Mouse (Mus musculus) hindbrain, embryonic 11.5 days (tissue): Measurements from ENCODE around the gene Cavin2. TPM values are rescaled to one million over a fixed set of nuclear protein-coding genes. Genes with fewer than 3 reads are reported as not detected.

Experiments
- ATAC-seq: fragments of 200-750 bp; cut with Nextera tagmentation; 2 replicates; pipeline ENCODE4 v1.8.0; 2017; ENCODE audit warnings: mild to moderate bottlenecking, moderate TSS enrichment, moderate library complexity; ENCODE audit not compliant: low FRiP score
- DNase-seq: peaks from one replicate; pipeline ENCODE4 v3.0.0-alpha.2; 2015; ENCODE audit warnings: low spot score
- H3K27ac ChIP-seq: fragments of 300-500 bp; sonication (generic); 2 replicates; pipeline ENCODE4 v1.5.1; 2014; ENCODE audit warnings: mild to moderate bottlenecking, low read depth, low read length
- H3K27me3 ChIP-seq: fragments of 300-500 bp; sonication (generic); 2 replicates; pipeline ENCODE4 v1.6.1; 2014; ENCODE audit warnings: mild to moderate bottlenecking, low read length, moderate library complexity, mixed read lengths; ENCODE audit not compliant: control insufficient read depth, insufficient read depth
- H3K36me3 ChIP-seq: fragments of 300-500 bp; sonication (generic); 2 replicates; pipeline ENCODE4 v1.6.1; 2014; ENCODE audit warnings: mild to moderate bottlenecking, low read length, moderate library complexity, mixed read lengths; ENCODE audit not compliant: control insufficient read depth, insufficient read depth
- H3K4me1 ChIP-seq: fragments of 300-500 bp; sonication (generic); replicated peaks from 2 replicates; pipeline ENCODE4 v1.6.1; 2014; ENCODE audit warnings: low read length, mixed read lengths; ENCODE audit not compliant: control insufficient read depth, insufficient read depth
- H3K4me2 ChIP-seq: fragments of 300-500 bp; sonication (generic); replicated peaks from 2 replicates; pipeline ENCODE4 v1.6.1; 2014; ENCODE audit warnings: mild to moderate bottlenecking, low read depth, low read length
- H3K4me3 ChIP-seq: fragments of 300-500 bp; sonication (generic); 2 replicates; pipeline ENCODE4 v1.5.1; 2014; ENCODE audit warnings: low read depth, low read length
- H3K9ac ChIP-seq: fragments of 300-500 bp; sonication (generic); 2 replicates; pipeline ENCODE4 v1.6.1; 2014; ENCODE audit warnings: low read depth, low read length
- H3K9me3 ChIP-seq: fragments of 300-500 bp; sonication (generic); 2 replicates; pipeline ENCODE4 v1.6.1; 2016; ENCODE audit warnings: low read length; ENCODE audit not compliant: control insufficient read depth
- WGBS: fragments of 180-500 bp; shearing (Covaris S2); extraction: QIAGEN DNeasy Blood & Tissue Kit; methylation state at CpG from one replicate; pipeline ENCODE4 v1.1.7; 2014; 5-methylcytosine and 5-hydroxymethylcytosine counted together
- polyA plus RNA-seq: library from polyadenylated mRNA; unstranded; fragments of >200 nt; fragmentation: Nextera tagmentation; extraction: Ambion mirVana; gene quantifications from 2 replicates; pipeline ENCODE4 v1.2.1, GENCODE M21; 2014

The Cavin2 gene
- polyA plus RNA-seq, 1 experiment from 2014 or later: 4.5 TPM

DNA sequence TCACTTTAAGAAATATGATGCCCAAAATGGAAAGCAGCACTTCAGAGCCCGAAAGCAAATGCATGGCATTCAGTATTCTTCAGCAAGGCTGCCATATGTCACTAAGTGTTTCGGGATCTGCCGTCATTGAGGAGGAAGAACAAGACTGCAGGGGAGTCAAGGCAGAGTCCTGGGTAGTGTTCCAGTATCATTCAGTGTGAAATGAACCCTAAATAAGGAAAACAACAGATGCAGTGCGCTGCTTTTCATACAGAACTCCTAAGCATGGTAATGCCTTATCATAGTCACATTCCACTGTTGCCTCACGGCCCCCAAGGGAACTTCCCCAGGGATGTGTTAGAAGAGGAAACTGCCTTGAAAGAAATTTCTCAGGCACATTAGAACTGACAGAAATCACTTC, 21.8 kb upstream of the Cavin2 start:
- Histone ChIP-seq H3K27me3 (no peaks in the 10 kb centered on the region), H3K9ac (no peak overlapping the region), H3K4me3 (no peak overlapping the region), H3K27ac (no peak overlapping the region), H3K4me1 (no peaks in the 10 kb centered on the region), H3K36me3 (no peaks in the 10 kb centered on the region), H3K9me3 (no peaks in the 10 kb centered on the region), H3K4me2 (no peak overlapping the region)
- DNase-seq (peak; percentile 15), ATAC-seq (no peak)
- WGBS: 54% methylated on average over 5 of the region's 5 CpGs

DNA sequence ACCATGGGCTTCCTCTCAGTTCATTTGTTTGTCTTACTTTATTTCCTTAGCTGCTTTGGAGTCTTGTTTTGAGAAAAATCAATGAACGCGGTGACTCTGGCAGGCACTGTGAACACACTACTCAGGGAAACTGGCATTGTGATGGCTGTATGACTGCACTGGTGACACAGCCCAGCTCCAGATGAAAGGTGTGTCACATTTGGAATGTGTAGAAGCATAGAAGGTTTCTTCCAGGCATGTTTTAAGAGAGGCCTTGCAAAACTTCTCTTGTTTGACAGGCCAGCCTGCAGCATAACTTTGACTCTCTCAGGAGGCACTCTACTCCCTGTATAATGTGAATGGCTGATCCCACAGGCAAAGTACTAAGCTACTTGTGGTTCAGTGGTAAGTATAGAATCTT, 20.7 kb upstream of the Cavin2 start:
- DNase-seq (no peak), ATAC-seq (no peak)
- 85% methylated on average over 2 of the region's 2 CpGs for WGBS
- Histone ChIP-seq H3K4me1 (no peaks in the 10 kb centered on the region), H3K4me2 (no peak overlapping the region), H3K9me3 (no peaks in the 10 kb centered on the region), H3K36me3 (no peaks in the 10 kb centered on the region), H3K27me3 (no peaks in the 10 kb centered on the region), H3K4me3 (no peak overlapping the region), H3K27ac (no peak overlapping the region), H3K9ac (no peak overlapping the region)

DNA sequence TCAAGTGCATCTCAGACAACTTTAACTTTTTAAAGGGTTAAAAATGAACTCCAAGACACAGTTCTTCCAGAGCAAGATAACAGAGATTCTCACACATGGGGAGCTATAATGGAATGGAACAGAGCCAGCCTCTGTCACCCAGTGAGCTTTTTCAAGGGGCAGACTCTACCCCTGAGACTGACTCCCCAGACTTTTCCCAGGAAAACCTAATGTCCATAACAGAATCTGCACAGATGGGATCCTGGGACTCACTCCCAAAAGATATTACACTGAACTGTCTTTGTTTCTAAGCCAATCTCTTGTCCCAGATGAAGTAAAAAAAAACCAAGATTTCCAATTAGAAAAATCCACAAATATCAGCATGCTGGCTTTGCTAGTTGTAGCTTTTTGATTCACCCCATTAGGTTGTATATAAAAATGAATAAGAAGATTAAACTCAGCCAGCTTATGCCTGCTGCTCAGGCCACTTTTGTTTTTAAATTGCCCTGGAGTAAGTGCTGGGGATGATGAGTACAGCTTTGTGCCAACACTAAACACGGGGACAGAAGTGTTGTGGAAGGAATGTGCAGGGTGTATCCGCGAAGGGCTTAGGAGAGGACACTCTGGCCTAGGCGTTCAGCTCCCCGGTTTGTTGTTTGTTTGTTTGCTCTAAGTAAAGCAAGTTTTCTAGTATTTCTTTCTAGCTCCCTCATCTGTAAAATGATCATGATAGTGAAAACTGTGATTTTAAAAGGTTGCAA, 18.6 kb upstream of the Cavin2 start:
- Histone ChIP-seq H3K9me3 (no peaks in the 10 kb centered on the region), H3K27me3 (no peaks in the 10 kb centered on the region), H3K4me1 (no peaks in the 10 kb centered on the region), H3K27ac (no peak overlapping the region), H3K4me2 (no peak overlapping the region), H3K4me3 (no peak overlapping the region), H3K9ac (no peak overlapping the region), H3K36me3 (no peaks in the 10 kb centered on the region)
- WGBS: 77% methylated on average over 5 of the region's 5 CpGs
- DNase-seq (no peak), ATAC-seq (no peak)

DNA sequence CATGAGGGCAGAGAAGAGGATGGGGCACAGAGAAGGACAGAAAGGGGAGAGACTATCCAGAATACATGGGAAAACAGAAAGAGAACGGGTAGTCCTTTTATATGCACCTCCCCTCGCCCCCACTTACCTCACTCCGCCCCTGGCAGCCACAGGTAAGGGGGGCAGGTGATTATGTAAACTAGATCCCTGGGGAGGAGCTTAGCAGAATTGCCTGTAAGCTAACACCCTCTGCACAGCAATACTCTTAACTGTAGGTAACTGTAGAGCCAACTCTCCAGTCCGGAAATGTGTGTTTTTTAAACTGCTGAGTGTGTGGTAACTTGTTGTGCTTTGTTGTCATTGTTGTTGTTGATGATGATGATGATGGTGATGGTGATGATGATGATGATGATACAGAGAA, 17.1 kb upstream of the Cavin2 start:
- Histone ChIP-seq H3K4me2 (no peak overlapping the region), H3K9ac (no peak overlapping the region), H3K4me1 (no peaks in the 10 kb centered on the region), H3K9me3 (no peaks in the 10 kb centered on the region), H3K27ac (no peak overlapping the region), H3K4me3 (no peak overlapping the region), H3K27me3 (no peaks in the 10 kb centered on the region), H3K36me3 (no peaks in the 10 kb centered on the region)
- no peak for DNase-seq
- ATAC-seq: no peak
- WGBS: 51% methylated on average over 4 of the region's 4 CpGs

DNA sequence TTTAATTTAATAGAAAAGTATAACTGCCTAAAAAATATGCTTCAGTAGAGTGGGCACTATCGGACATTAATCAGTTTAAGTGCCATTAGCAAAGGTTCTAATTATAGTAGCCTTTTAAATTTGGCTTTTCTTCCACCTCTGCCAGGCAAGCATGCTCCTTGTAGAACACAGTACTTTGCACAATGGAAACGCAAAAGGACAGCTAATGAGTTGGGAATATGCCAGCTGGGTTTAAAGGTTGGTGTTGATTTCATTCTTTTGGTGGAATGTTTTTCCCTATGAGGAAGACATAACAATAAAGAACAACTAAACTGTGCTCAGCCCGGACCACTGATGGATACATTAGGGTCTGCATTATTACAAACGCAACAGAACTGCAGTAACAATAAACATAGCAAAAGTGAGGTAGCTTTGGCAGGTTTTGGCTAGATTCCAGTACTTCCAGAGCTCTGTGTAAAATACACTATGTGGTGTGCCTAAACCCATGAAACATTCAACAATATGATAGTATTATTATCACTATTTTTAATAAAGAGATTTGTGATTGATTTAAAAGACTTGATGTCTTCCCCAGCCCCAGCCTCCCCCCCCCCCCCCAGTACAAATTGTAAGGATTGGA, 16.2 kb upstream of the Cavin2 start:
- Histone ChIP-seq H3K4me3 (no peak overlapping the region), H3K4me1 (no peaks in the 10 kb centered on the region), H3K27ac (no peak overlapping the region), H3K4me2 (no peak overlapping the region), H3K9ac (no peak overlapping the region), H3K9me3 (no peaks in the 10 kb centered on the region), H3K27me3 (no peaks in the 10 kb centered on the region), H3K36me3 (no peaks in the 10 kb centered on the region)
- ATAC-seq (no peak), DNase-seq (no peak)
- WGBS: 80% methylated on average over 4 of the region's 4 CpGs

DNA sequence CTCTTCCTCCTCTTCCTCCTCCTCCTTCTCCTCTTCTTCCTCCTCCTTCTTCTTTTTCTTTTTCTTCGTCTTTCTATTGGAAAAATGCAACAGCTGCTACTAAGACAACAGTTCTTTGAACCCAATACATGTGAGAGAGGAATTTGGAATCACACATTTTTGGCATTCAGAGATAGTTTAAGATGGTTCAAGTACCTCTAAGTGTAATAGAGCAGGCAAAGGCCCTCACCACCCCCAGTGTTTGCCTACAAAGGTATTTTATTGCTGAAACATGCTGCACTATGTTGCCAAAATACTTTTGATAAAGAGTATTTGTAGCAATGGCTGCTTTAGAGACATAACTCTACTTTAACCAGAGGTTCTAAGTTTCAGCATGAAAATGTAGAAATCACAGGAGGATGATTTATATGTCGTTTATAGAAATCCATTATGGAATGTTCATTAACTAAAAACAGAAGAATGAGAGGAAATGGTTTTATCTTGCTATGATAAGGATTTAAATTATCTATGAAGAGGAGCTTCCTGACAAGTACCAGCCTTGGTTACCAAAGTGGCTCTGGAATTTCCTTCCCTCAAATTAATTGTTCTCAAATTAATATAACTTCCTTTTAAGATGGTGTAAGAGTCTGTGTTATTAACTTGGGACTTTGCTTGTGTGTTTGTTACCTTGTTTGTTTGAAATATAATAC, 10.9 kb upstream of the Cavin2 start:
- 86% methylated on average over 2 of the region's 2 CpGs for WGBS
- DNase-seq (no peak), ATAC-seq (no peak)
- Histone ChIP-seq H3K27me3 (no peaks in the 10 kb centered on the region), H3K4me3 (no peak overlapping the region), H3K4me1 (no peaks in the 10 kb centered on the region), H3K9ac (no peak overlapping the region), H3K36me3 (no peaks in the 10 kb centered on the region), H3K4me2 (no peak overlapping the region), H3K27ac (no peak overlapping the region), H3K9me3 (no peaks in the 10 kb centered on the region)

DNA sequence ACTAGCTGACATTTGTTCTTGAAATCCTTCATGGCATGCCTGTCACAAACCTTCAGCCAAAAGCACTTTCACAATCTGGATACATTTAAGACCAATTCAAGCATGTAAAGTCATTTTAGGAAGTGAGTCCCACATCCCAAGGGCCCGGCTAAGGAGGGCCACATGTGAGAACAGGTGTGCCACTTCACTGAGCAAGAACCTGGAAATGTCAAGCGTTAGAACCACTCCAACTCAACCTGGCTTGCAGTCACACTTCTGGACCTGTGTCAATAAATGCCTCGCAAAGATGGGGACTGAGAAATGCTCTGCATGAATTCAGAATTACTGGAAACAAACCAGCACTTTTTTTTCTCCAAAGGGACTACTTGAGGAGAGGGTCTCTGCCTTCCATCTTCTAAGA, 725 bp upstream of the Cavin2 start:
- Histone ChIP-seq H3K27me3 (no peaks in the 10 kb centered on the region), H3K4me3 (no peak overlapping the region), H3K36me3 (no peaks in the 10 kb centered on the region), H3K4me1 (no peaks in the 10 kb centered on the region), H3K27ac (no peak overlapping the region), H3K4me2 (no peak overlapping the region), H3K9ac (no peak overlapping the region), H3K9me3 (no peaks in the 10 kb centered on the region)
- DNase-seq (no peak), ATAC-seq (no peak)
- WGBS: 88% methylated on average over 3 of the region's 3 CpGs

DNA sequence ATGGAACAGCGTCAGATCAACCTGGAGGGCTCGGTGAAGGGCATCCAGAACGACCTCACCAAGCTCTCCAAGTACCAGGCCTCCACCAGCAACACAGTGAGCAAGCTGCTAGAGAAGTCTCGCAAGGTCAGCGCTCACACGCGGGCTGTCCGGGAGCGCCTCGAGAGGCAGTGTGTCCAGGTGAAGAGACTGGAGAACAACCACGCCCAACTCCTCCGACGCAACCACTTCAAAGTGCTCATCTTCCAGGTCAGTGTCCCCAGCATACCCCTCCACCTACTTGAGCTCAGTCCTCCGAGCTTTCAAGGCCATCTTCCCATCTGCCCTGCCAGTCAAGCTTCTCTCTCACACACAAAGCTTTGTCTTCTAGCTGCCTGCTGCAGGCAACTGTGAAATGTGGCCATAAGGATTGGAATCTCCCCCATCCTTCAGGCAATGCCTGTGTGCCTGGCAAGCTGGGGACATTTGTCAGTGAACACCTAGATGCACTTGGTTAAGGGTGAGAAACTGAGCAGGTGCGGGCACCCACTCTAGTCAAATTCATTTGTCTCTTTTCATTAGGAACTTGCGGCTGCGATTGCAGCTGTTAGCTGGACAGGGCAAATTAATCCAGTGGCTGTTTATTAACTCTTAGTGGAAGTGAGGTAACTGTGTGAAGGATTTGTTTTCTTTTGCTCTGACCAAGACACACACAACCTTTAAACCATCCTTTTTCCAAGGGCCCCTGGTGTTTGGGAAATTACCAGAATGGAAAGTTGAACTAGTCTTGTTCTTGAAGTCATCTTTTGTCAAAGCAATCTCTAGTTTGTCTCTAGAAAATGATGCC, 907 bp downstream of the Cavin2 start:
- no peak overlapping the region for H3K27ac ChIP-seq
- no peak for ATAC-seq
- no peak overlapping the region for H3K4me2 ChIP-seq

More for the DNA sequence above, 907 bp downstream of the Cavin2 start:
- no peaks in the 10 kb centered on the region for H3K4me1 ChIP-seq
- DNase-seq: no peak
- 88% methylated on average over 17 of the region's 17 CpGs for WGBS
- no peaks in the 10 kb centered on the region for H3K9me3 ChIP-seq
- H3K4me3 ChIP-seq: no peak overlapping the region
- H3K9ac ChIP-seq: no peak overlapping the region
- H3K36me3 ChIP-seq: no peaks in the 10 kb centered on the region
- H3K27me3 ChIP-seq: no peaks in the 10 kb centered on the region
